Mouse (Mus musculus) E14TG2a.4 (cell line): ENCODE measurements at regions not wholly inside any gene's neighbourhood (a gene's known extent, or its start where the extent isn't known, plus 50 kb on each side); places are given as distances from the start of the nearest gene placed in this dataset.

Experiments used
- H3K27me3 ChIP-seq: 2 replicates; pipeline ENCODE4 v1.6.1; 2014; ENCODE audit warnings: low read length, control low read depth; ENCODE audit not compliant: insufficient read depth
- H3K36me3 ChIP-seq: 2 replicates; pipeline ENCODE4 v1.6.1; 2014; ENCODE audit warnings: low read length, control low read depth; ENCODE audit not compliant: insufficient read depth
- H3K4me1 ChIP-seq: replicated peaks from 2 replicates; pipeline ENCODE4 v1.6.1; 2014; ENCODE audit warnings: low read depth, low read length, control low read depth
- H3K4me3 ChIP-seq: replicated peaks from 2 replicates; pipeline ENCODE4 v1.5.1; 2014; ENCODE audit warnings: mild to moderate bottlenecking, low read length
- H3K9me3 ChIP-seq: 2 replicates; pipeline ENCODE4 v1.6.1; 2014; ENCODE audit warnings: low read length, control low read depth
- CTCF ChIP-seq: conservative IDR thresholded peaks from 2 replicates; pipeline ENCODE4 v1.5.1; 2014; ENCODE audit warnings: low read length
- NANOG ChIP-seq: IDR thresholded peaks from 2 replicates; pipeline ENCODE4 v1.6.1; 2014; ENCODE audit warnings: borderline replicate concordance, low read length, mixed read lengths
- POU5F1 ChIP-seq: IDR thresholded peaks from 2 replicates; pipeline ENCODE4 v1.6.1; 2014; ENCODE audit warnings: low read length, borderline replicate concordance

- Histone ChIP-seq H3K36me3 (no peaks in the 10 kb centered on the region), H3K27me3 (no peaks in the 10 kb centered on the region), H3K9me3 (no peaks in the 10 kb centered on the region), H3K4me3 (no peak overlapping the region), H3K4me1 (no peaks in the 10 kb centered on the region)
- no peak for TF ChIP-seq POU5F1
- no peak for TF ChIP-seq CTCF
- no peak for TF ChIP-seq NANOG
Observed at GRCm38 (mm10) chr5:91261895-91262294, 122.5 kb downstream of the Areg start.

GRCm38 (mm10) chr5:91262526-91262925, 123.1 kb downstream of the Areg start:
- H3K9me3 ChIP-seq, result no peaks in the 10 kb centered on the region
- H3K36me3 ChIP-seq, result no peaks in the 10 kb centered on the region
- no peaks in the 10 kb centered on the region for H3K27me3 ChIP-seq
- H3K4me1 ChIP-seq, result no peaks in the 10 kb centered on the region
- TF ChIP-seq POU5F1 (no peak), CTCF (no peak), NANOG (no peak)
- no peak overlapping the region for H3K4me3 ChIP-seq

GRCm38 (mm10) chr5:91270747-91271146, 131.3 kb downstream of the Areg start:
- no peaks in the 10 kb centered on the region for H3K36me3 ChIP-seq
- TF ChIP-seq CTCF, result 0 out of 2 replicates have a peak, but pooled peaks have one; percentile 16
- no peak for TF ChIP-seq POU5F1
- TF ChIP-seq NANOG, result no peak

DNA sequence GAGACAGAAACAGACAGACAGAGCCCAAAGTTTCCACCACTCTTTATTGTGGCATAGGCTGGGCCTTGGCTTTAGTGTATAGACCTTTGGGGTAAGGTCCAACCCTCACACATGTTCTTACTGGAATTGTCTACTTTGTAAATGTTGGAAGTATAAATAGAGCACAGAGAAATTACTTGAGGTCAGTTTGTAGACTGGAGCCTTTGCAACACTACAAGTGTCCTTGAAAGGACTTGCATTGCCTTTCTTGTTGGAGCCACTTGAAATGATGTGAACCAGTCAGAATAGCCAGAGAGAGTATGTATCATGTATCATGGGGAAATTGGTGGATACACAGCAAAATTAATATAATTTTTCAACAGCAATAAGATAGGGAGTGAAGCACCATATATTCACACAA, 131.4 kb downstream of the Btc start:
- TF ChIP-seq POU5F1, result no peak
- no peak for TF ChIP-seq NANOG
- TF ChIP-seq CTCF, result no peak
- no peak overlapping the region for H3K4me3 ChIP-seq
- no peaks in the 10 kb centered on the region for H3K4me1 ChIP-seq
- H3K36me3 ChIP-seq, result no peaks in the 10 kb centered on the region
- H3K27me3 ChIP-seq, result no peaks in the 10 kb centered on the region
- H3K9me3 ChIP-seq, result no peaks in the 10 kb centered on the region

More at GRCm38 (mm10) chr5:91270747-91271146, 131.3 kb downstream of the Areg start:
- Histone ChIP-seq H3K4me3 (no peak overlapping the region), H3K4me1 (no peaks in the 10 kb centered on the region), H3K27me3 (no peaks in the 10 kb centered on the region), H3K9me3 (no peaks in the 10 kb centered on the region)

DNA sequence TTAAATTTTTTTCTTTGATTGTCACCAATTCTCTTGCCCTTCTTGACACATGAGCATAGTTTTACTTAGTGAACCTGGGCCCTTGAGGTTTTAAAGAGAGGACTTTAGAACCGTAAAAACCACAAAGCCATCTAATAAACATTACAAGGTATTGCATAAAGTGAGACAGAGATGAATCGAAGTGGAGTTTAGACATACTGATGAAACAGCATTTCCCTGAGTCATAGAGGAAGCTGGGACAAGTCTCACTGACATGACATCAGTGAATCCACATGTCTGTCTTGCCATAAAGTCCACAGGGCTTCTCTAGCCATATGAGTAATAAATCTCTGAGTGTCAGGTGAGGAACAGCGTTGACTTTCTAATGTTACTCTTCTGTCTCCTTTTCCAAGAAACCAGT, 128.4 kb downstream of the Btc start:
- no peak overlapping the region for H3K4me3 ChIP-seq
- TF ChIP-seq NANOG (no peak), CTCF (no peak), POU5F1 (no peak)
- no peaks in the 10 kb centered on the region for H3K36me3 ChIP-seq

DNA sequence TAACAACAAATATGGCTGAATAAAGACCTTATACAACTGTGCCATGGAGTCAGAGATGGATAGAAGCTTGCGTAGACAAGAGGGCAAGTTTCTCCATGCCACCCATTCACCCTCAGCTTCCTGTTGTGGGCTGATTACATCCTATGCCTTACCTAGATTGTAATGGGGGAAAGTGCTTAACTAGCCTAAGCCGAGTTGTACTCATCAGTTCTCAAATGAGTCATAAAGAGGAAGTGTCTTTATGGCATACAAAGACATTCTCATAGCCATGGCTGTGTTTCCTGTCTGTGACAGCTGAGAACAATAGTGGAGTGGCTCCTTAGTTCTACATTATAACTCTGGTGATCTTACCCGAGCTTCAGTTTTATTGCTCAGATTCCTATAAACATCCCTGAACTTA, 124.3 kb downstream of the Btc start:
- H3K27me3 ChIP-seq, result no peaks in the 10 kb centered on the region
- no peak overlapping the region for H3K4me3 ChIP-seq
- no peak for TF ChIP-seq NANOG
- TF ChIP-seq CTCF, result no peak
- TF ChIP-seq POU5F1, result no peak
- no peaks in the 10 kb centered on the region for H3K36me3 ChIP-seq
- H3K9me3 ChIP-seq, result no peaks in the 10 kb centered on the region
- H3K4me1 ChIP-seq, result no peaks in the 10 kb centered on the region

More for the DNA sequence above, 128.4 kb downstream of the Btc start:
- Histone ChIP-seq H3K9me3 (no peaks in the 10 kb centered on the region), H3K27me3 (no peaks in the 10 kb centered on the region), H3K4me1 (no peaks in the 10 kb centered on the region)

GRCm38 (mm10) chr5:91279464-91279863, 123.3 kb downstream of the Btc start:
- Histone ChIP-seq H3K9me3 (no peaks in the 10 kb centered on the region; the same call in 1 of the 2 replicates), H3K4me1 (no peaks in the 10 kb centered on the region), H3K27me3 (no peaks in the 10 kb centered on the region), H3K4me3 (no peak overlapping the region), H3K36me3 (no peaks in the 10 kb centered on the region)
- TF ChIP-seq CTCF (no peak), NANOG (no peak), POU5F1 (no peak)

DNA sequence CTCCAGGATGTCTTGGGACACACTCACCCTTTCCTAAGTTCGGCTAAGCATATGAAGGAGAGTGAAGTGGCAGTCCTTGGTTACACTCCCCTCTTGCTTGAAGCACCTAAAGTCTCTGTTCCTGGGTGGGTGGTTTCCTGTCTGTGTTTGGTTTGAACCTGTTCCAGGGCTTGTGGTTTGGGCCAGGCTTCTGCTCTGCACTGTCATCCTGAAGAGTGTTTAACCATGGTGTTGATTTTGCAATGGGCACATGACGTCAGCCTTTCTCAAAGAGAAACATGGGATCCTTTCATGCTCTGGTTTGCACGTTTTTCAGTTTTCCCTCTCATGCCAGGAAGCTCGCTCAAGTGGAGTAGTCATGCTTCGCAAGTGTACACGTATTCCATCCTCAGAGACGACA, 119.8 kb downstream of the Btc start:
- Histone ChIP-seq H3K36me3 (no peaks in the 10 kb centered on the region), H3K4me1 (no peaks in the 10 kb centered on the region), H3K9me3 (no peaks in the 10 kb centered on the region; the same call in 1 of the 2 replicates), H3K27me3 (no peaks in the 10 kb centered on the region), H3K4me3 (no peak overlapping the region)
- TF ChIP-seq CTCF (no peak), POU5F1 (no peak), NANOG (no peak)

DNA sequence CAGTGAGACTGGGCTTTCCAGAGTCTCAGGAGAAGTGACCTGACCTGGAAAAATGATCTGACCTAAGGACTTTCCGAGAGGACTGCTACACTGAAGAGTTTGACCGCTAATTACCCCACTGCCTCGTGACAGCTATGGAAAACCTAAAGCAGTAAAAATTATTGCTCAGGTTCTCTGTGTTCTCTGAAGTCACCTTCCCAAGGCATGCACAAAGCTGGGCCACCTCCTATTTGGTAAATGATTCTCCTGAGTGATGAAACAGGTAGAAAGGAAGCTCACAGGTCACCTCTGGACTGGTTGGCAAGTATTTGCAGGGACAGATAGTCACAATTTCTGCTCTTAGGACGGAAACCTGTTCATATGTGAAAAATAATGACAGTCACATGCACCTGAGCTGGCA, 109.7 kb downstream of the Btc start:
- Histone ChIP-seq H3K36me3 (no peaks in the 10 kb centered on the region), H3K4me1 (no peaks in the 10 kb centered on the region), H3K27me3 (no peaks in the 10 kb centered on the region), H3K4me3 (no peak overlapping the region), H3K9me3 (no peaks in the 10 kb centered on the region)
- TF ChIP-seq NANOG (no peak), CTCF (no peak), POU5F1 (no peak)
